Mouse (Mus musculus): ENCODE data around the gene Tmem30c. TPM values are rescaled to one million over a fixed set of nuclear protein-coding genes. Genes with fewer than 3 reads are reported as not detected.

Gene Tmem30c
- 0.05 and 0.21 TPM in 2 replicates for polyA plus RNA-seq (2016; fragmentation: Nextera tagmentation; extraction: Ambion mirVana)

DNA sequence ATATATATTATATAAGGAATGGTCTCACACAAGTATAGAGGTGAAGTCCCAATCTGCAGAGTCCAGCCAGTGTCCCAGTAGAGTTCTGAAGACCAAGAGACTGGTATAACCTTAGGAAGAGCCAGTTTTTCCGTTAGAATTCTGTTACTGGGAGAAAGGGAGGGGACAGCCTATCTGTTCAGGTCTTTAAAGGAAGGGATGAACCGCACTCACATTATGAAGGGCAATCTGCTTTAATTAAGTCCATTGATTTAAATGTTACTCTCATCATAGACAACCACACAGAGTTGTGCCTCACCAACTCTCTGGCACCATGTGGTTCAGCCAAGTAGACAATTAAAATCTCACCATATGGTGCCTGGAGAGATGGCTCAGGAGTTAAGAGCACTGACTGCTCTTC, at the start of gene Tmem30c:
Gene Tmem30c, minus strand, starts transcription at position 101 of the 400 bp plus-strand sequence.
- Histone ChIP-seq H3K9me3 (no peaks in the 10 kb centered on the region), H3K4me3 (no peak within 1 kb of the TSS), H3K36me3 (no peaks in the 10 kb centered on the region), H3K27me3 (ENCODE audit: insufficient read depth, poor library complexity, severe bottlenecking) (no peaks in the 10 kb centered on the region), H3K27ac (no peak within 1 kb of the TSS), H3K4me1 (replicated peaks) (no peaks in the 10 kb centered on the region)
- 70% methylated on average over 2 of the region's 2 CpGs for WGBS
- DNase-seq (ENCODE audit: low spot score) = no peak

DNA sequence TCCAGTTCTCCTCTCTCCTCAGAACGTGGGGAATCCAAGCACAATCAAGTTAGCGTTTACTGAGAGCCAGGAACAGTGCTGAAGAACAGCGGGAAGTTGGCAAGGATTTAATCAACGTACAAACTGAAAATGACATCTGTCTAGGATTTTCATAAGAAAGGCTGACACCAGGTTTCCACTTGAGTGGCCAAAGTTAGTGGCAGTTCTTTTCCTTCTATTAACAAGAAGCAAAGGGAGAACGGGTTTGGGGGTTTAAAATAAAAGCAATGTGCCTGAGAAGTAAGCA, 47.9 kb upstream of the Tmem30c start:
- Histone ChIP-seq H3K27me3 (ENCODE audit: insufficient read depth, poor library complexity, severe bottlenecking) (no peaks in the 10 kb centered on the region), H3K4me1 (replicated peaks) (0 out of 2 replicates have a peak, but pooled peaks cover 8% of the 10 kb centered on the region), H3K27ac (no peak overlapping the region), H3K9me3 (no peaks in the 10 kb centered on the region), H3K4me3 (no peak overlapping the region), H3K36me3 (no peaks in the 10 kb centered on the region)
- WGBS = 71% methylated on average over 5 of the region's 5 CpGs
- no peak for DNase-seq (ENCODE audit: low spot score)

DNA sequence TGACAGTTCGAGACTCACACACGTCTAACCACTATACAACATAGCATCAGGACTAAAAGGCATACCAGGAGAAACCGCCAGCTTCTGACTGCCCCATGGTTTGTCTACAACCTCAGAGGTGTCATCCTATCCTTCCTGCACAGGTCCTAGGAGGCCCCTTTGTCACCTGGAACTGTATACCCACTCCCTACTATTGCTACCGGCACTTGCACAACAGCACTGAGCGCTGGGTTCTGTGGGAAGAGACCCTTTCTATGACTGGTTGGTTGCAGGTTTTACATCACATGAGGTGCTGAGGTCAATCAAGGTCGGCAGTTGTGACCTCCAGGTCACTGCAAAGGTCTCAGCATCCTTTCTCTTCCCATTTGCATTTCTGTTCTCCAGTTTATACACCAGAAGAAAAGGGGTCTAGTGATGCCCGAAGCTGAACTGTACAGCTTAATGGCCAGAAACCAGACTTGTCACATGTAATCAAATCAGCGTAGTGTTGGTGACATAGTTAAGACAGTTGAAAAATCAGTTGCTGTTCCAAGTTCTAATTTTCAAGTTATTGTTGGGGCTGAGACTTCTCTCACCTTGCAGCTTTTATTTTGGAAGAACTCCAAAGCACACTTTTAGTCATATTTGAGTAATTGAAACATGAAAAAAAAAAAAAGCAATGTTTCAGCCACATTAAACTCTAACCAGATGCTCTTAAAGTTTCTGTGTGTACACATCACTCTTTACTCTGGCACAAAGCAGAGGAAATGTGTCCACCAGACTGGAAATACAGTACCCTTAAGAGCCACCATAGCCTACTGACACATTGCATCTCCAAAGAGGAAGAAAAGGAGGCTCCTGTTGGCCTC, 47.3 kb upstream of the Tmem30c start:
- 0 out of 2 replicates have a peak, but pooled peaks cover 8% of the 10 kb centered on the region for H3K4me1 ChIP-seq (replicated peaks)
- no peak overlapping the region for H3K27ac ChIP-seq
- H3K9me3 ChIP-seq = no peaks in the 10 kb centered on the region
- H3K36me3 ChIP-seq = no peaks in the 10 kb centered on the region
- H3K27me3 ChIP-seq (ENCODE audit: insufficient read depth, poor library complexity, severe bottlenecking) = no peaks in the 10 kb centered on the region
- WGBS = 85% methylated on average over 8 of the region's 8 CpGs
- no peak for DNase-seq (ENCODE audit: low spot score)
- H3K4me3 ChIP-seq = no peak overlapping the region

DNA sequence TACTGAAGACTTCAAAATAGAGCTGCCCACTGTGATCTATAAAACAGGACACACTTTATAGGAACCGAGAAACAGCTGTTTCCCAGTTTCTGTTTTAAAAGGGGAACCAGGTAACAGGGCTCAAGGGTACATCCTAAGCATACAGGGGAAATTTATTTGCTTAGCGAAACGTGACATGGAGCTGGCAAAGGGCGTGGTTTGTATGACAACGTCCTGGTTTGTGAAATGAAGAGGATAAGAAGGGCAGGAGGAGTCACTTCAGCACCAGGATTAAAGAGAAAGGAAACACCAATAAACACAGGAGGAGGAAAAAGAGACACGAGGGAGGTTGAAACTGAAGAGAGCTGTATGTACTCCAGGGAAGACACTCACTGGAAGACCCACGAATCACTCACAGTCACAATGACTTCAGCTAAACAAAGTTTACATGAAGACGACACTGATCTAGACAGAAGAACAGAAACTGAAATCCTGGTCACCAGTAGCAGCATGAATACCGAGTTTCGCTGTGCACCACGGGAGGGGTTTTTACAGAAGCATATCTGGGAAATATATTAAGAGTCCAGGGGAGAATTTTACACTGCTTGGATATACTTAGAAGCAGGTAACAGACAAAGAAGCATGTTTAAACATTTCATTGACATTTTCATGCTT, 44.2 kb upstream of the Tmem30c start:
- Histone ChIP-seq H3K4me3 (no peak overlapping the region), H3K36me3 (no peaks in the 10 kb centered on the region)
- 84% methylated on average over 11 of the region's 11 CpGs for WGBS

DNA sequence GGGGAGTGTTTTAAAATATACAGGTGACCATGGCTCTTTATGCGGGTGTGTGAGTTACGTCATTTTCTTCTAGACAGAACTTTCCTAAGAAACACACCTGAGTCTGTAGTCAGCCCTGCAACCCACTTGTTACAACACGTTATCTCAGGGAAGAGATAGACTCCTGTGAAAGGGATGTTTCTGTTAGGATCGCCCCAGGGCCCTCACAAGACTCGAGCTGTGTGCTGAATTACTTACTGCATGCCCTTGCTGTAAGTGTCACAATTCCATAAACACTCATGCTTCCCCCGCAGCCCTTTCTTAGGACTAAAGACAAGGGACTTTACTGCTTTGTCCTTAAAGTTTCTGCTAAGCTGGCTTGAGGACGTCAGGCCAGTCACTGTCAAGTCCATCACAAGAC, 39.6 kb upstream of the Tmem30c start:
- no peaks in the 10 kb centered on the region for H3K27me3 ChIP-seq (ENCODE audit: insufficient read depth, poor library complexity, severe bottlenecking)
- H3K27ac ChIP-seq = no peak overlapping the region
- H3K4me1 ChIP-seq (replicated peaks) = no peaks in the 10 kb centered on the region
- 81% methylated on average over 7 of the region's 7 CpGs for WGBS
- H3K9me3 ChIP-seq = no peaks in the 10 kb centered on the region
- DNase-seq (ENCODE audit: low spot score) = no peak
- H3K36me3 ChIP-seq = no peaks in the 10 kb centered on the region
- no peak overlapping the region for H3K4me3 ChIP-seq

More for the DNA sequence above, 44.2 kb upstream of the Tmem30c start:
- H3K27me3 ChIP-seq (ENCODE audit: insufficient read depth, poor library complexity, severe bottlenecking) = no peaks in the 10 kb centered on the region
- no peak overlapping the region for H3K27ac ChIP-seq
- no peaks in the 10 kb centered on the region for H3K9me3 ChIP-seq
- 0 out of 2 replicates have a peak, but pooled peaks cover 8% of the 10 kb centered on the region for H3K4me1 ChIP-seq (replicated peaks)
- no peak for DNase-seq (ENCODE audit: low spot score)

DNA sequence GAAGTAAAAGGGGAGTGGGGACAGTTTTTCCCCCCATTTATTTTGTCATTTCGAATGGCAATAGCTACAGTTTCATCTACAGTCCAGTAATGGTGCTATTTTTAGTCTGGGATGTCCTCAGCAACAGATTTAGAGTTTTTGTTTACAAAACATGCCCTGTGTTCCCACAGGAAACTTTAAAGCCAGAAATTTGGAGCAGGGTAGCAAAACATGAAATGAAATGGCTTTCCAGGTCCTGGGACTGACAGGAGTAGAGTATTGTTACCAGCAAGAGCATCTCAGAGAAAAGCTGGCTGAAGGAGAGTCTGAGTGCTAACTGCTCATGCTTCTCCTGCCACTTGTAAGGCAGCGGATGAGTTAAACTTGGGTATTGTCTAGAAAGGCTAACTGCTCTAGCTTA, 37.4 kb upstream of the Tmem30c start:
- no peak for DNase-seq (ENCODE audit: low spot score)
- H3K9me3 ChIP-seq = no peaks in the 10 kb centered on the region
- H3K27me3 ChIP-seq (ENCODE audit: insufficient read depth, poor library complexity, severe bottlenecking) = no peaks in the 10 kb centered on the region
- H3K4me3 ChIP-seq = no peak overlapping the region
- WGBS = 85% methylated on average over 2 of the region's 2 CpGs
- no peak overlapping the region for H3K27ac ChIP-seq
- H3K4me1 ChIP-seq (replicated peaks) = no peaks in the 10 kb centered on the region
- no peaks in the 10 kb centered on the region for H3K36me3 ChIP-seq

DNA sequence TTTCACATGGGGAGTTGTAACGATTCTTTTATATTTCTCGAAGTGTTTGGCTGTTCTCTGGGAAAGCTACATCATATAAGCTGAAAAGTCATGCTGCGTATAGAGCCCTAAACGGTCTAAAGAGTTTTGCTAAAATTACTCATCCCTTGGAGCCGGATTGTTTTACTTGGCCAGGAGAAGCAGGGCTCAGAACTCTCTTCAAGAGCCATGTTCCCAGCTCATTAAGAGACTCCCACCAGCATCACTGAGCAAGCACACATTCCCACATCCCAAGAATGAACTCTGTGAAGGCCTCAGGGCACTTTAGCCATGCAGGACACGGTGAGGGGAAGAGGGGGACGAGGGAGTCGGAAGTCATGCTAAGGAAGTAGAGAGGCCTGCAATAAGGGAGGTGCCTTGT, 36.4 kb upstream of the Tmem30c start:
- no peak for DNase-seq (ENCODE audit: low spot score)
- H3K27me3 ChIP-seq (ENCODE audit: insufficient read depth, poor library complexity, severe bottlenecking) = no peaks in the 10 kb centered on the region
- 85% methylated on average over 8 of the region's 8 CpGs for WGBS
- H3K4me3 ChIP-seq = no peak overlapping the region
- H3K36me3 ChIP-seq = no peaks in the 10 kb centered on the region
- H3K9me3 ChIP-seq = no peaks in the 10 kb centered on the region
- H3K4me1 ChIP-seq (replicated peaks) = no peaks in the 10 kb centered on the region
- H3K27ac ChIP-seq = no peak overlapping the region

DNA sequence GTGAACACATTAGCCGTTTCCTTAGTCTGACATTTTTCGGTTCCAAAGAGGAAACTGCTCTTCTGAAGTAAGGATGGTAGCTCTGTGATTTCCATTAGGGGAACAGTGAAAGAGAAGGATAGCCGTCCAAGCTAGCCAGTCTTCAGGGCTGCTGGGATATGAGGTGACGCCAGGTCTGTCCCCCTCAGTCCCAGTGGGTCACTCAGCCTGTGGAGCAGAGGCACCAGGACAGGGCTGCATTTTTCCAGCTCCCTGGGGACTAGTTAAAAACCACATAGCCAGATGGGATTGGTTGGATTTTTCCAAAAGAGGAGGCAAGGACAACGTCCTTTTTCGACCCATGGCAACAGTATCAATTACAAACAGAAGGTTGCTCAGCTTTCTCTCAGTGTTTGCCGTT, 34.3 kb upstream of the Tmem30c start:
- 71% methylated on average over 7 of the region's 7 CpGs for WGBS
- H3K27ac ChIP-seq = no peak overlapping the region
- H3K36me3 ChIP-seq = no peaks in the 10 kb centered on the region
- no peaks in the 10 kb centered on the region for H3K4me1 ChIP-seq (replicated peaks)
- H3K4me3 ChIP-seq = no peak overlapping the region
- no peaks in the 10 kb centered on the region for H3K27me3 ChIP-seq (ENCODE audit: insufficient read depth, poor library complexity, severe bottlenecking)
- no peak for DNase-seq (ENCODE audit: low spot score)
- no peaks in the 10 kb centered on the region for H3K9me3 ChIP-seq

DNA sequence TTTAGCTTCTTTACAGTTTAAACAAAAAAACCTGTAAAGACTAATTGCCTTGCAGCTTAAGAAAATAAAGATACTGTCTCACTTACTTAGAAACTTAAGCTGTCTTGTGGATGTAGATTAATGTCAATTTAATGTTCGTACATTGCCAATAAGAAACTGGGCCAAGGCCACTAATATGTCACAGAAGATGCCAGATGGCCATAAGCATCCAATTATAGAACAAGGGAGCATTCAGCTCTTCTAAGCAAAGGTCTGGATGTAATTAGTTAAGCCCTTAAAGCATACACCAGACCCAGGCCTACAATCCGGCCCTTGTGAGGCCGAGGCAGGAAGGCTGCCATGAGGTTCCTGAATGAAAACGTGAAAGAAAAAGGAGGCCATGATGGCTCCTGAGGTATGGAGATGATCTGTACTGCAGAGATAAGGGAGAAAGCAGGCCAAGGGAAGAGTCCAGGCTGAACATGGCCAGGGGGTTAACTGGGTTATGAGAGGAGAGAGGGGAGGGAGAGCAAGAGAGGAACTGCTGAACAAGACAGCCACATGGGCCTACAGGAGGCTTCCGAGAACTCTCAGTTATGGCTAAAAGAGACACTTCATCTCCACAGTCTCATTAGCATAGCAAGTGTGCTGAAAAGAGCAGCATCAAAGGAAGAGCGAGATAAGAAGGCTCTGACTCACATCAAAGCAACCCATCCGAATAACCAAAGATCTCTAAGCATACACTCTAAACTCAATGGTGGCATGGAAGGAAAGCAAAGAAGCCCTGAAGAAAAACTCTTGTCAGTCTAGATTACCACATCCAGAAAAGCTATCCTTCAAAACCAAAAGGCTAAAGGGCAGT, 26.8 kb upstream of the Tmem30c start:
- no peak overlapping the region for H3K27ac ChIP-seq

DNA sequence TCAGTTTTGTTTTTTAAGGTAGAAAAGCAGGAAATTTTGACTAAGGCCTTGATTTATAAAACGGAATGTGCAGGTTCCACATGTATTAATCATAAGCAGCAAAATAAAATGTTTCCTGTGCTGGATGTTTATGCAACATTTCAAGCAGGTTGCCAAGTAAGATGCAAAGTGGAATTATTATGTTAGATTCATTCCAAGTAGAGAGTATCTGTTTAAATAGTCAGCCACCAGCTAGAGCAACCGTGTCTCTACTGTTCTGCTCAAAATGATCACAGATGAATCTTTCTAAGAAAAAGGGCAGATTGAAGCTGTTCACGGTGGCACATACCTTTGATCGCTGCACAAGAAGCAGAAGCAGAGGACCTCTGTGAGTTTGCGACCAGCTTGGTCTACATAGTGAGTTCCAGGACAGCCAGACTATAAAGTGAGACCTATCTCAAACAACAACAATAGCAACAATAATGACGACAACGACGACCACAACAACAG, 26.0 kb upstream of the Tmem30c start:
- Histone ChIP-seq H3K9me3 (no peaks in the 10 kb centered on the region), H3K4me3 (no peak overlapping the region), H3K4me1 (replicated peaks) (0 out of 2 replicates have a peak, but pooled peaks cover 8% of the 10 kb centered on the region), H3K27me3 (ENCODE audit: insufficient read depth, poor library complexity, severe bottlenecking) (no peaks in the 10 kb centered on the region), H3K36me3 (no peaks in the 10 kb centered on the region), H3K27ac (no peak overlapping the region)
- DNase-seq (ENCODE audit: low spot score) = no peak
- 87% methylated on average over 8 of the region's 8 CpGs for WGBS

More for the DNA sequence above, 26.8 kb upstream of the Tmem30c start:
- no peak for DNase-seq (ENCODE audit: low spot score)
- Histone ChIP-seq H3K9me3 (no peaks in the 10 kb centered on the region), H3K36me3 (no peaks in the 10 kb centered on the region), H3K4me3 (no peak overlapping the region), H3K4me1 (replicated peaks) (0 out of 2 replicates have a peak, but pooled peaks cover 8% of the 10 kb centered on the region), H3K27me3 (ENCODE audit: insufficient read depth, poor library complexity, severe bottlenecking) (no peaks in the 10 kb centered on the region)
- 73% methylated on average over 7 of the region's 7 CpGs for WGBS

DNA sequence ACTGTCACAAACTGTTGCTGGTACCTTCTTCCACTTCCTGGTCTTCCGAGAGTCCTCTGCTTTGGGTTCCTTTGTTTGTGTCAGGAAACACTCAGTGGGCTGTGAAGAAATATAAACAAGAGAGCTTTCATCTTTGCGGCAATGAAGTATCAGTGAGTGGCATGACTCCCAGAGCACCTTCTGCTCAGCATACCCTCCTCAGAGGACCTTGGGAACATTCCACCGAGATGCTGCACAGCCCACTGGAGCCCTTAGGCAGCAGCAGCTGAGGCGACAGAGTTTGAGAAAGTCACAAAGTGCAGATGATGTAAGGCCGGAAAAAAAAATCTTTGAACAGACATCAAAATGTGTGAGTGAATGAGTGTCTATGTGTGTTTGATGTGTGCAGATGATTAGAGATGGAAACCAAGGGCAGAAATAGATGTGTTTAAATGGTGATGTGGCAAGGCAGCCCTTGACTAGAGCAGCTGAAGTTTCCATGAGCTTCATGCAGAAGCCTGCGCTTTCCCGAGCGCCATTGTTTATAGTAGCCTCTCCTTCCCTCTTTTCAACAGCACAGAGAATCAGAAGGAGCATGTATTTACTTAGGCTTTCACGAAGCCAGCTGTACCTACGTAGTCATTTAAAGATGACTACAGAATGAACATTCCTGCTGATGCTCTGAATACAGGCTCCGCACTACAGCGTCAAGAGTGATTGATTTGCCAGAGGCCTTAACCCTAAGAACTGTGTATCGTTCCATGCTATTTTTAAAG, 25.4 kb upstream of the Tmem30c start:
- H3K4me3 ChIP-seq = no peak overlapping the region
- no peaks in the 10 kb centered on the region for H3K36me3 ChIP-seq
- 55% methylated on average over 13 of the region's 13 CpGs for WGBS
- H3K27me3 ChIP-seq (ENCODE audit: insufficient read depth, poor library complexity, severe bottlenecking) = no peaks in the 10 kb centered on the region
- H3K4me1 ChIP-seq (replicated peaks) = 0 out of 2 replicates have a peak, but pooled peaks cover 8% of the 10 kb centered on the region
- DNase-seq (ENCODE audit: low spot score) = no peak
- H3K27ac ChIP-seq = no peak overlapping the region
- no peaks in the 10 kb centered on the region for H3K9me3 ChIP-seq

DNA sequence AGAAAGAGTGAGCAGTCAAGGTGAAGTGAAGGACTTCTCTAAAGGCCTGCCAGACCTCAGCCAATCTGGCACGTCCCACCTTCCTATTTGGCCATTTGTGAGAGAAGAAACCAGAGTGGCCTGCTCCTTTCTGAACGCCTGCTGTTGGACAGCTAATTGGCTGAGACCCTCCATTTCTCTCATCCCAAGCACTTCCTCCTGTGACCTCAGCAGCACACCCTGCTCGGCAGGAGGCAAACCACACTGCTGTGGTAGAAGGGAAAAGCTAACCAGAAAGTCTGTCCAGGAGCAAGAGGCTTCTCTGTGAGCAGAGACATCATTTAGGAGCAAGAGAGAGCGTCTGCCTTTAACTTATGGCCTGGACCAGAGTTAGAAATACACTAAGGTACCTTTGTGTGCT, 24.5 kb upstream of the Tmem30c start:
- Histone ChIP-seq H3K9me3 (no peaks in the 10 kb centered on the region), H3K27me3 (ENCODE audit: insufficient read depth, poor library complexity, severe bottlenecking) (no peaks in the 10 kb centered on the region), H3K4me1 (replicated peaks) (0 out of 2 replicates have a peak, but pooled peaks cover 8% of the 10 kb centered on the region), H3K36me3 (no peaks in the 10 kb centered on the region), H3K4me3 (no peak overlapping the region), H3K27ac (no peak overlapping the region)
- WGBS = 81% methylated on average over 4 of the region's 4 CpGs
- no peak for DNase-seq (ENCODE audit: low spot score)
